Mouse (Mus musculus): ENCODE data around the gene Rbfox3. TPM values are rescaled to one million over a fixed set of nuclear protein-coding genes. Genes with fewer than 3 reads are reported as not detected.

The Rbfox3 gene
- polyA plus RNA-seq, 1 experiment from 2014 or later: 0.36 TPM

DNA sequence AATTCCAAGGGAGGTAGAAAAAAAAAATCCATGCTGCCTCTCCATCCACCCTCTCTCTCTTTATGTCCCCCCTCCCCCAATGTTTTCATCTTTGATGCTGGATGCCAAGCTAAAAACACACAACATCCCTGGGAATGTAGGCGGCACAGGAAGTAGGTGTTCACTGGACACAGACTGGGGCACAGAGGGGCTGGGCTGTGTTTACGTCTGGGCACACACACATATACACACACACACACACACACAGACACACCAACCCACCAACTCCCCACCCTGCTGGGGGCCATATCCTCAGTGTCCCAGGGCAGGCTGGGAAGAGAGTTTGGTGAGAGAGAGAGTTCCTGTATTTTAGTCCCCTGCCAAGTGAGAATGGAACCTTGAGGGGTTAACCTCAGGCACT, 417.9 kb downstream of the Rbfox3 start:
- no peak for ATAC-seq (ENCODE audit: low read depth)
- Histone ChIP-seq H3K9me3 (replicated peaks) (no peaks in the 10 kb centered on the region), H3K4me3 (replicated peaks) (no peak overlapping the region), H3K4me2 (no peak overlapping the region), H3K27ac (peak overlapping the region; percentile 18; the same call in 1 of the 2 replicates), H3K4me1 (replicated peaks) (peaks cover 11% of the 10 kb centered on the region), H3K27me3 (peaks cover 4% of the 10 kb centered on the region), H3K36me3 (no peaks in the 10 kb centered on the region), H3K9ac (no peak overlapping the region)
- DNase-seq: no peak
- WGBS (ENCODE audit: insufficient replicate concordance): 64% methylated on average over 2 of the region's 2 CpGs

DNA sequence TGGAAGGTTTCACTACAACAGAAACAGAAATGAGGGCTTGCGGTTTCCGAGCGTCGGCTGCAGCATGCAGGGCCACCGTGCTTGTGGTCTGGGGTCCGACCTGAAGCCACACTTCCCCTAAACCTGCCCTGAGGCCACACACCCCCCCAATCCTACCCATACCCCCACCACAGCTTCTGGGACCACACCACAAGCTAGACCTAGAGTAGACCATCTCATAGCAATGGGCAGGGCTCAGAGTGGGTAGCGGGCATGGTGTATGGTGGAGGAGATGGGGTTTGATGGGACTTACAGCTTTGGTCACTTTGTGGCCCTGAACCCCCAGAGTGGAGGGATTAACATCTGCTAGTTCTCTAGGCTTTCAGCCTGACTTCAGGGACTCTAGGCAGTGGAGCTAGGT, 420.2 kb downstream of the Rbfox3 start:
- no peak overlapping the region for H3K9ac ChIP-seq
- peaks cover 11% of the 10 kb centered on the region for H3K4me1 ChIP-seq (replicated peaks)
- H3K4me2 ChIP-seq: 0 out of 2 replicates have a peak overlapping the region, but pooled peaks have one; percentile 56
- H3K27ac ChIP-seq: no peak overlapping the region
- DNase-seq: no peak
- WGBS (ENCODE audit: insufficient replicate concordance): 67% methylated on average over 7 of the region's 7 CpGs
- ATAC-seq (ENCODE audit: low read depth): no peak
- no peaks in the 10 kb centered on the region for H3K9me3 ChIP-seq (replicated peaks)
- H3K27me3 ChIP-seq: no peaks in the 10 kb centered on the region; the same call in 1 of the 2 replicates
- no peak overlapping the region for H3K4me3 ChIP-seq (replicated peaks)
- peaks cover 16% of the 10 kb centered on the region for H3K36me3 ChIP-seq

DNA sequence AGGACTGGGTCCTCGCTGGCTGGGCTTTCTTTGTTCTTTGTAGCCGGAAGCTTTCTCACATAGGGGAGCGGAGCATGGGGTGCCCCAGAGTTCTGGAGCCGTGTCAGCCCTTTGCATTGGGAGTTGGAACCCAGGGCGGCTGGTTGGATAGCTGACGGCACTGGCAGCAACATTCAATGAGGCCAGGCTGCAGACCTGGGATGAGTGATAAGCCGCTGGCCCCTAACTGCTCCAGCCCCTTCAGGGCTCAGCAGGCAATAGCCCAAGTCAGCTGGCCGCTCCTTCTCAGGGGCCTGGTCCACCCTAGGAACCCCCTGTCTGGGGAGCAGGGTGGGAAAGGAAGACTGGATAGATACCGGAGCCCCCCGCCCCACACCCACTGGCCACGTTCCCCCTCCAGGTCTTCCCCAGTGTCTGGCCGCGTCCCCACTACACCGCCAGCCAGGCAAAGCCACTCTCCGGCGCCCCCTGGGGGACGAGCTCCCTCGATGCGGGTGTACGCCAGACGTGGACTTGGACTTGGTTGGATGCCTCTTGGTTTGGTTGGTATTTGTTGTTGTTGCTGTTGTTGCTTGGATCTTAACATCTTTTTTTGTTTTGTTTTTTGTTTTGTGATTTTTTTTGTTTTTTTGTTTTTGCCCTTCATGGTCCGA, 420.7 kb downstream of the Rbfox3 start:
- Histone ChIP-seq H3K9ac (peak overlapping the region; percentile 49), H3K36me3 (peaks cover 22% of the 10 kb centered on the region), H3K4me3 (replicated peaks) (peak overlapping the region; percentile 29; the same call in 1 of the 2 replicates), H3K4me1 (replicated peaks) (peaks cover 11% of the 10 kb centered on the region), H3K27ac (no peak overlapping the region), H3K9me3 (replicated peaks) (no peaks in the 10 kb centered on the region), H3K27me3 (no peaks in the 10 kb centered on the region; the same call in 1 of the 2 replicates), H3K4me2 (peak overlapping the region; percentile 56)
- WGBS (ENCODE audit: insufficient replicate concordance): 15% methylated on average over 22 of the region's 22 CpGs
- peak; percentile 65 for DNase-seq
- peak; percentile 73 for ATAC-seq (ENCODE audit: low read depth)

DNA sequence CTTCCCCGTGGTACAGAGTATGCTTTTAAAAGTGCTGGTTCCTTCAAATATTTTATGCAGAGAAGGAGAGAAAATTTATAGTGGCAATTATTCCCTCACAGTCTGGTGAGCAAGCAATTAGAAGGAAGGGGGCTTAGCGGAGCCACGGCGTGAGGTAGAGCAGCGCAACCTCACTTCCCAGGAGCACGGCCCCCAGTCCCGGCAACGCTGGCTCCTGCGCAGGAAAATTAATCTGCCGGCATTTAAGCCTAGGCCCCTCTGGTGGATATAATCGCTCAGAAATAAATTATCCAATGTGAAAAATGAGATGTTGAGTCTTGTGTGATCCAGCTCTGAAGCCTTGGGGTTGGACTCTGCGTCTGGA, 422.5 kb downstream of the Rbfox3 start:
- no peak overlapping the region for H3K4me3 ChIP-seq (replicated peaks)
- H3K4me1 ChIP-seq (replicated peaks): peaks cover 11% of the 10 kb centered on the region
- H3K9ac ChIP-seq: no peak overlapping the region
- 81% methylated on average over 12 of the region's 12 CpGs for WGBS (ENCODE audit: insufficient replicate concordance)
- H3K9me3 ChIP-seq (replicated peaks): no peaks in the 10 kb centered on the region
- no peaks in the 10 kb centered on the region for H3K27me3 ChIP-seq
- no peak overlapping the region for H3K4me2 ChIP-seq
- ATAC-seq (ENCODE audit: low read depth) (no peak), DNase-seq (no peak)
- peaks cover 40% of the 10 kb centered on the region for H3K36me3 ChIP-seq
- no peak overlapping the region for H3K27ac ChIP-seq

DNA sequence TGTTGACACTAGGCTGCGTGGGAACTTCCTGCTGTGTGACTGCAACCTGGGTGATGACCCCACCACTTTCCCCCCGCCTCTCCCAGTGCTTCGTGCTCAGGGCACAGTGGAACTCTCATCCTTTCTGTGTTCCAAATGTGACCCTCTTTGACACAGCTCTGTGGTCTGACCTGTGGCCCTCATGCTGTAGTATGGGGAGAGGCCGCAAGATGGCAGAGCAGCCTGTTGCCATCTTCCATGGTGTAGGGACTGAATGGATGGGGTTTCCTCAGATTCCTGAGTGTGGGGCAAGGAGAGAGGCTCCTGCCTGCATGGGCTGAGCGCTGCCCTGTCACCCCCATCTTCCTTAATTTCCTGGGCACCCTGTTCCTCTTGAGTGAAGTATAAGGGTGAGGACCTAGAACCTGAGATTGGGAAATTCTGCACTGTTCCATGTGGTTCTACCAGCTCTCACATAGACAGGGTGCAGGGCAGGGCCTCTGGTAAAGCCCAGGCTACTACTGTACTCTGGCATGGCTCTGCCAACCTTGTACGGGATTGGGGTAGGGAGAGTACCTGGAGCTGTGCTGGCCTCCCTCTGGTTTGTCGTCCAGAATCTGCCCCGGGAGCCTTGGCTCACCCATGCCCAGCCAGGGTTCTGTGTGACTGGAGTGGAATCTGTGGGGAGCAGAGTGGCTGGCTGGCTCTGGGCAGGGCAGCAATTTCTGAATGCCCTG, 423.0 kb downstream of the Rbfox3 start:
- no peak for ATAC-seq (ENCODE audit: low read depth)
- WGBS (ENCODE audit: insufficient replicate concordance): 71% methylated on average over 8 of the region's 8 CpGs
- peaks cover 11% of the 10 kb centered on the region for H3K4me1 ChIP-seq (replicated peaks)
- H3K27ac ChIP-seq: no peak overlapping the region
- H3K36me3 ChIP-seq: peaks cover 44% of the 10 kb centered on the region
- DNase-seq: no peak
- no peaks in the 10 kb centered on the region for H3K9me3 ChIP-seq (replicated peaks)
- no peak overlapping the region for H3K9ac ChIP-seq
- H3K27me3 ChIP-seq: no peaks in the 10 kb centered on the region
- H3K4me2 ChIP-seq: no peak overlapping the region
- H3K4me3 ChIP-seq (replicated peaks): no peak overlapping the region

DNA sequence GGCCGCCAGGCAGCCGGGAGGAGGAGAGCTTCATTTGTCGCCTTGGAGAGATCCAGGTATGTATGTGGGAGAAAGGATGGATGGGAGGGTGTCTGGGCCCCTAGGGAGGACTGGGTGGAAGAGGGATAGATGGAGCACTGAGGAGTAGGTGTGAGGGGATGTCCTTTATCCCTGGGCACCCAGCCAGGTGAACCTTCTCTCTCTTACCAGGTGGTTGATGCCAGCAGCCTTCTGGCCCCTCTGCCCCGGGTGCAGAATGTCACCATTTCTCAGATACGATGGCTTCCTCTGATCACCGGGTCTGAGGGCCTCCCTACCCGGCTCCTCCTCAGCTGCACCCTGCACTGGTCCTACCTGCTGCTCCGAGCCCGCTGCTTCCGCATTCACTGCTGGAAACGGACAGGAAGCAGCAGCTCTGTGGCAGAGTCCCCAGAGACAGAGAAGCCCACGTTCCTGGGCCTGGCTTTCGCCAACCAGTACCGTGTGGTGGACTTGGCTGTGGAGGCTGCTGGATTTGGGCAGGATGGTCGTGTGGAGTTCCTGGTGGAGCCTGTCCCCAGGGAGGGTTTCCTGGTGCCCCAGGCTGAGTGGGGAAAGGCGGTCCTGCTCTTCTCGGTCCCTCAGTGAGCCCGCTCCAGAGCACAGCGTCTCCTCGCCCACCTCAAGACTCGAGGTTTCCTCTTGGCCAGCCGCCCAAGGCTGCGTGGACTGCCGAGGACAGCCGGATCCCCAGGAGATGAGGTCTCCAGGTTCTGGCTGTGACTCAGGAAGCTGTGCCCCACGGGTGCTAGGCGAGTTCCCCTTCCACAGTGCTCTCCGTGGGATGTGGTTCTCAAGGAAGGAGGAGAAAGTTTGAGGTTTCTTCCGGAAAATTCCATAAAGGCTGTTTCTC, 424.3 kb downstream of the Rbfox3 start:
- H3K27me3 ChIP-seq: no peaks in the 10 kb centered on the region
- H3K4me1 ChIP-seq (replicated peaks): peaks cover 11% of the 10 kb centered on the region
- DNase-seq: no peak
- peaks cover 57% of the 10 kb centered on the region for H3K36me3 ChIP-seq
- no peak overlapping the region for H3K4me3 ChIP-seq (replicated peaks)
- no peak overlapping the region for H3K9ac ChIP-seq
- WGBS (ENCODE audit: insufficient replicate concordance): 70% methylated on average over 29 of the region's 29 CpGs
- no peak for ATAC-seq (ENCODE audit: low read depth)
- no peak overlapping the region for H3K4me2 ChIP-seq
- no peaks in the 10 kb centered on the region for H3K9me3 ChIP-seq (replicated peaks)
- H3K27ac ChIP-seq: no peak overlapping the region

DNA sequence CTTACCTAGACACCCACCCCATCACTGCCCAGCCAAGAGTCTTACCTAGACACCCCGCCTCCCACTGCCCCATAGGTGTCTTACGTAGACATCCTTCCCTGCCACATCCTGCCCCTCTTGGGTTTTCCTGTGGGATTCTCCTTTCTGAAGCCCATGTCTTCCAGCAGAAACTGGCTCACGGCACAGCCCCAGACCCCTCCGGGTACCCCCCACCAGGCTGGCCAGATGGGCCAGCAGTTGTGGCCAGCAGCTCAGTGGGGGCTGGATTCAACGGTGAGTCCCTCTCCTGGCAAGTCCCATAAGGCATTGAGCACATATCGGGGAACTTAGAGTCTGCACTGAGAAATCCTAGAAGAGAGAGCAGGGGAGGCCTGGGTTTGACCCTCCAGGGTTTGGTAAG, 425.1 kb downstream of the Rbfox3 start:
- peaks cover 11% of the 10 kb centered on the region for H3K4me1 ChIP-seq (replicated peaks)
- H3K4me3 ChIP-seq (replicated peaks): no peak overlapping the region
- H3K4me2 ChIP-seq: no peak overlapping the region
- no peaks in the 10 kb centered on the region for H3K9me3 ChIP-seq (replicated peaks)
- ATAC-seq (ENCODE audit: low read depth) (no peak), DNase-seq (no peak)
- H3K9ac ChIP-seq: no peak overlapping the region
- H3K36me3 ChIP-seq: peaks cover 63% of the 10 kb centered on the region
- WGBS (ENCODE audit: insufficient replicate concordance): 85% methylated on average over 6 of the region's 6 CpGs
- H3K27ac ChIP-seq: no peak overlapping the region
- H3K27me3 ChIP-seq: no peaks in the 10 kb centered on the region

DNA sequence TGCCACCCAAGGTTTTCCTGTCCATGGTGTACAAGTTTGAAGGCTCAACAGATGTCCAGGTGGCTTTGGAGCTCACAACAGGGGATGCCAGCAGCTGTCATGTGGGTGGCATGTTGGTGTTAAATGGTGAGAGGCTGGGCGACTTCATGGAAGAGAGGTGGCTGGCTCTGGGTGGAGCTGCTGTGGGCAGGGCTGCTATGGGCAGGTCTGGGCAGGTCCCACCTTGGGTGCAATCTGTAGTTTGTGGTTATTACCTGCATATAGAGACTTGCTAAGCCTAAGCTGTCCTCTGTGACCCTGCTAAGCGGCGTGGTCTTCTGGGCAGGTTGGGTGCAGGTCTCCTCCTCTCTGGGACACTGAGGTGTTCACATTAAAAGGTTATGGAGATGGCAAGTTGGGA, 425.6 kb downstream of the Rbfox3 start:
- Histone ChIP-seq H3K36me3 (peaks cover 64% of the 10 kb centered on the region), H3K27ac (no peak overlapping the region), H3K4me3 (replicated peaks) (no peak overlapping the region), H3K27me3 (no peaks in the 10 kb centered on the region), H3K9ac (no peak overlapping the region), H3K4me2 (no peak overlapping the region), H3K9me3 (replicated peaks) (no peaks in the 10 kb centered on the region), H3K4me1 (replicated peaks) (peaks cover 8% of the 10 kb centered on the region)
- 75% methylated on average over 3 of the region's 3 CpGs for WGBS (ENCODE audit: insufficient replicate concordance)
- DNase-seq (no peak), ATAC-seq (ENCODE audit: low read depth) (no peak)

DNA sequence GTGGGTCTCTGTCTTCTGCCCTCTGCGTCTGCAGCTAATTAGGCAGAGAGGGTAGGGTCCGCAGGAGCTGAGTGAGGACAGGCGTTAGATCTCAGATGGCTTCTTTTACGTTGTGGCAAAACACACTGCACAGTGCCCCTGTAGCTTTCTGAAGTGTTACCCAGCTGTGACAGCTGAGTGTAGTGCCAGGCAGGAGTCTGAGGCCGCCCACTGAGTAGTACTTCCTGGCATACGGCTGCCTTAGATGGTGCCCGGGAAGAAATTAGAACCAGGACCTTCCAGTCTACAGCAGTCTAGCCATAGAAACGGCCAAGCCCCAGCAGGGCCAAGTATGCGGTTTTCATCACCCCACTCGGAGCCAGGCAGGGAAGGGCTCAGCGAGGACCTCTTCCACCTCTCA, 426.1 kb downstream of the Rbfox3 start:
- H3K36me3 ChIP-seq: peaks cover 66% of the 10 kb centered on the region
- no peak overlapping the region for H3K9ac ChIP-seq
- H3K4me2 ChIP-seq: no peak overlapping the region
- no peak overlapping the region for H3K27ac ChIP-seq
- peaks cover 4% of the 10 kb centered on the region for H3K4me1 ChIP-seq (replicated peaks)
- no peak overlapping the region for H3K4me3 ChIP-seq (replicated peaks)
- no peak for ATAC-seq (ENCODE audit: low read depth)
- no peaks in the 10 kb centered on the region for H3K27me3 ChIP-seq
- H3K9me3 ChIP-seq (replicated peaks): no peaks in the 10 kb centered on the region
- no peak for DNase-seq
- WGBS (ENCODE audit: insufficient replicate concordance): 79% methylated on average over 11 of the region's 11 CpGs

DNA sequence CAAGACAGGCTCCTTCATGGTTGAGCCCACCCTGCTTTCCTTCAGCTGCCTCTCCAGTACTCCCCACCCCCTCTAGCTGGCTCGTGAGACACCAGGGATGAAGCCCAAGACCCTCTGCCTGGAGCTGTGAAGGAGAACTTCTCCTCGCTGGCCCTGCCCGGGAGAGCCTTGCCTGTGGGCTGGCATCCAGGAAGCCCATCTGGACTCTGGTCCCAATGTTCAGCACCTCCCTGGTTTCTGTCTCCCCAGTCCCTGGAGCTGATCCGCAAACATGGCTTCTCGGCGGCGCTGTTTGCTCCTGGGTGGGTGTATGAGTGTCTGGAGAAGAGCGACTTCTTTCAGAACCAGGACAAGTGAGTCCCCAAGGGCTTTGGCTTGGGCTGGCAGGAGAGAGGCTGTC, 427.2 kb downstream of the Rbfox3 start:
- WGBS (ENCODE audit: insufficient replicate concordance): 84% methylated on average over 8 of the region's 8 CpGs

DNA sequence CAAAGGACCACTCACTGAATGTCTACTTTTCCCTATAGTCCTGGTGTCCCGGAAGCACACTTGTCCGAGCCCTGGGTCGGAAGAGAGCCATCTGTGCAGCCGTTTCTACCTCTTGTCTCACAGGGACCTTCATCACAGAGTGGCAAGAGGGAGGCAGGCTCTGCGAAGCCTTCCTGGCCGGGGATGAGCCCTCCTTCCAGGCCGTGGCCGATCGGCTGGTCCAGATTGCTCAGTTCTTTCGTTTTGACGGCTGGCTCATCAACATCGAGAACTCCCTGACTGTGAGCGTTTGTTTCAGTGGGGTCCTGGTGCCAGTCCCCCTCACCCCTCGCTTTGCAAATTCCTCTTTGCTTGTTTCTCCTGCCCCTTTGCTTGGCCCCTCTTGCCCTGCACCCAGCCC, 429.6 kb downstream of the Rbfox3 start:
- H3K27me3 ChIP-seq: no peaks in the 10 kb centered on the region
- ATAC-seq (ENCODE audit: low read depth): no peak
- WGBS (ENCODE audit: insufficient replicate concordance): 86% methylated on average over 14 of the region's 14 CpGs
- H3K27ac ChIP-seq: no peak overlapping the region
- H3K4me3 ChIP-seq (replicated peaks): no peak overlapping the region
- DNase-seq: no peak
- no peaks in the 10 kb centered on the region for H3K9me3 ChIP-seq (replicated peaks)
- H3K36me3 ChIP-seq: peaks cover 69% of the 10 kb centered on the region
- no peak overlapping the region for H3K9ac ChIP-seq
- no peak overlapping the region for H3K4me2 ChIP-seq
- H3K4me1 ChIP-seq (replicated peaks): peaks cover 24% of the 10 kb centered on the region

More for the DNA sequence above, 427.2 kb downstream of the Rbfox3 start:
- Histone ChIP-seq H3K4me2 (no peak overlapping the region), H3K27me3 (no peaks in the 10 kb centered on the region), H3K27ac (no peak overlapping the region), H3K4me3 (replicated peaks) (no peak overlapping the region), H3K9me3 (replicated peaks) (no peaks in the 10 kb centered on the region), H3K4me1 (replicated peaks) (peaks cover 4% of the 10 kb centered on the region; the same call in 1 of the 2 replicates), H3K9ac (no peak overlapping the region), H3K36me3 (peaks cover 75% of the 10 kb centered on the region)
- no peak for DNase-seq
- ATAC-seq (ENCODE audit: low read depth): no peak
